Mouse (Mus musculus): ENCODE results near the gene 4930402H24Rik. TPM values are rescaled to one million over a fixed set of nuclear protein-coding genes. Genes with fewer than 3 reads are reported as not detected.

4930402H24Rik gene
- polyA plus RNA-seq, 2 experiments = 29.1 to 33.8 TPM

GRCm38 (mm10) chr2:130697153-130697810 is 208.9 kb downstream of the 4930402H24Rik start, which contains the start of gene Slc4a11:
Gene Slc4a11, minus strand, starts transcription at chr2:130697519.
- Histone ChIP-seq H3K36me3 (ENCODE audit: control insufficient read depth, insufficient read depth, low read length) (no peaks in the 10 kb centered on the region), H3K27ac (replicated peaks; ENCODE audit: low read depth, low read length) (no peak within 1 kb of the TSS), H3K4me2 (replicated peaks; ENCODE audit: low read depth, low read length, severe bottlenecking) (peak within 1 kb of the TSS; percentile 99), H3K9ac (ENCODE audit: low read depth, low read length, severe bottlenecking) (peak within 1 kb of the TSS; percentile 56), H3K4me1 (ENCODE audit: control insufficient read depth, insufficient read depth, low read length) (peaks cover 8% of the 10 kb centered on the region; the same call in 1 of the 2 replicates), H3K27me3 (ENCODE audit: control insufficient read depth, insufficient read depth, low read length) (peaks cover 26% of the 10 kb centered on the region), H3K4me3 (replicated peaks; ENCODE audit: low read length) (peak within 1 kb of the TSS; percentile 61), H3K9me3 (ENCODE audit: control insufficient read depth, low read length) (no peaks in the 10 kb centered on the region)
- DNase-seq (ENCODE audit: low spot score) (peak; percentile 65), ATAC-seq (ENCODE audit: low FRiP score, low read depth) (peak; percentile 77)
- 0% methylated on average over 39 of the region's 65 CpGs for WGBS
- TF ChIP-seq POLR2A (IDR thresholded peaks at IDR 0.05; ENCODE audit: borderline replicate concordance, extremely low read depth, insufficient read depth, insufficient read length) = no peak

- 2% methylated on average over 30 of the region's 31 CpGs for WGBS
- Histone ChIP-seq H3K9me3 (ENCODE audit: control insufficient read depth, low read length) (no peaks in the 10 kb centered on the region), H3K27ac (replicated peaks; ENCODE audit: low read depth, low read length) (no peak overlapping the region), H3K36me3 (ENCODE audit: control insufficient read depth, insufficient read depth, low read length) (no peaks in the 10 kb centered on the region), H3K27me3 (ENCODE audit: control insufficient read depth, insufficient read depth, low read length) (peaks cover 26% of the 10 kb centered on the region), H3K4me2 (replicated peaks; ENCODE audit: low read depth, low read length, severe bottlenecking) (peak overlapping the region; percentile 99), H3K4me1 (ENCODE audit: control insufficient read depth, insufficient read depth, low read length) (peaks cover 8% of the 10 kb centered on the region; the same call in 1 of the 2 replicates), H3K9ac (ENCODE audit: low read depth, low read length, severe bottlenecking) (peak overlapping the region; percentile 56), H3K4me3 (replicated peaks; ENCODE audit: low read length) (peak overlapping the region; percentile 61)
- ATAC-seq (ENCODE audit: low FRiP score, low read depth) (peak; percentile 4; the same call in 1 of the 2 replicates), DNase-seq (ENCODE audit: low spot score) (peak; percentile 17)
- no peak for TF ChIP-seq POLR2A (IDR thresholded peaks at IDR 0.05; ENCODE audit: borderline replicate concordance, extremely low read depth, insufficient read depth, insufficient read length)
Measured at GRCm38 (mm10) chr2:130696700-130697152, 209.5 kb downstream of the 4930402H24Rik start.

GRCm38 (mm10) chr2:130693563-130693962 is 212.6 kb downstream of the 4930402H24Rik start:
- Histone ChIP-seq H3K27me3 (ENCODE audit: control insufficient read depth, insufficient read depth, low read length) (peaks cover 25% of the 10 kb centered on the region), H3K27ac (replicated peaks; ENCODE audit: low read depth, low read length) (no peak overlapping the region), H3K9ac (ENCODE audit: low read depth, low read length, severe bottlenecking) (no peak overlapping the region), H3K36me3 (ENCODE audit: control insufficient read depth, insufficient read depth, low read length) (no peaks in the 10 kb centered on the region), H3K4me2 (replicated peaks; ENCODE audit: low read depth, low read length, severe bottlenecking) (no peak overlapping the region), H3K9me3 (ENCODE audit: control insufficient read depth, low read length) (no peaks in the 10 kb centered on the region), H3K4me1 (ENCODE audit: control insufficient read depth, insufficient read depth, low read length) (peaks cover 8% of the 10 kb centered on the region; the same call in 1 of the 2 replicates), H3K4me3 (replicated peaks; ENCODE audit: low read length) (no peak overlapping the region)
- DNase-seq (ENCODE audit: low spot score) = no peak
- TF ChIP-seq POLR2A (IDR thresholded peaks at IDR 0.05; ENCODE audit: borderline replicate concordance, extremely low read depth, insufficient read depth, insufficient read length) = no peak
- no peak for ATAC-seq (ENCODE audit: low FRiP score, low read depth)
- WGBS = 46% methylated on average over 3 of the region's 3 CpGs

- Histone ChIP-seq H3K36me3 (ENCODE audit: control insufficient read depth, insufficient read depth, low read length) (peaks cover 13% of the 10 kb centered on the region), H3K27ac (replicated peaks; ENCODE audit: low read depth, low read length) (no peak overlapping the region), H3K9ac (ENCODE audit: low read depth, low read length, severe bottlenecking) (no peak overlapping the region), H3K4me3 (replicated peaks; ENCODE audit: low read length) (no peak overlapping the region), H3K9me3 (ENCODE audit: control insufficient read depth, low read length) (no peaks in the 10 kb centered on the region), H3K27me3 (ENCODE audit: control insufficient read depth, insufficient read depth, low read length) (no peaks in the 10 kb centered on the region), H3K4me1 (ENCODE audit: control insufficient read depth, insufficient read depth, low read length) (no peaks in the 10 kb centered on the region), H3K4me2 (replicated peaks; ENCODE audit: low read depth, low read length, severe bottlenecking) (no peak overlapping the region)
- TF ChIP-seq POLR2A (IDR thresholded peaks at IDR 0.05; ENCODE audit: borderline replicate concordance, extremely low read depth, insufficient read depth, insufficient read length) = no peak
- 70% methylated on average over 2 of the region's 2 CpGs for WGBS
- ATAC-seq (ENCODE audit: low FRiP score, low read depth) (no peak), DNase-seq (ENCODE audit: low spot score) (no peak)
Measured at GRCm38 (mm10) chr2:130689011-130689410, 217.2 kb downstream of the 4930402H24Rik start.

- H3K9ac ChIP-seq (ENCODE audit: low read depth, low read length, severe bottlenecking) = no peak overlapping the region
- peaks cover 47% of the 10 kb centered on the region for H3K36me3 ChIP-seq (ENCODE audit: control insufficient read depth, insufficient read depth, low read length)
- no peak overlapping the region for H3K27ac ChIP-seq (replicated peaks; ENCODE audit: low read depth, low read length)
- no peaks in the 10 kb centered on the region for H3K27me3 ChIP-seq (ENCODE audit: control insufficient read depth, insufficient read depth, low read length)
- H3K4me3 ChIP-seq (replicated peaks; ENCODE audit: low read length) = no peak overlapping the region
- WGBS = 82% methylated on average over 9 of the region's 9 CpGs
- TF ChIP-seq POLR2A (IDR thresholded peaks at IDR 0.05; ENCODE audit: borderline replicate concordance, extremely low read depth, insufficient read depth, insufficient read length) = no peak
- no peaks in the 10 kb centered on the region for H3K4me1 ChIP-seq (ENCODE audit: control insufficient read depth, insufficient read depth, low read length)
- DNase-seq (ENCODE audit: low spot score) (no peak), ATAC-seq (ENCODE audit: low FRiP score, low read depth) (no peak)
- H3K4me2 ChIP-seq (replicated peaks; ENCODE audit: low read depth, low read length, severe bottlenecking) = no peak overlapping the region
- H3K9me3 ChIP-seq (ENCODE audit: control insufficient read depth, low read length) = no peaks in the 10 kb centered on the region
Measured at GRCm38 (mm10) chr2:130685426-130685825, 220.8 kb downstream of the 4930402H24Rik start.

All from limb, embryonic 14.5 days (tissue).